22 mouse cellular contexts compared by ENCODE assay signal in the genomic region with DNA sequence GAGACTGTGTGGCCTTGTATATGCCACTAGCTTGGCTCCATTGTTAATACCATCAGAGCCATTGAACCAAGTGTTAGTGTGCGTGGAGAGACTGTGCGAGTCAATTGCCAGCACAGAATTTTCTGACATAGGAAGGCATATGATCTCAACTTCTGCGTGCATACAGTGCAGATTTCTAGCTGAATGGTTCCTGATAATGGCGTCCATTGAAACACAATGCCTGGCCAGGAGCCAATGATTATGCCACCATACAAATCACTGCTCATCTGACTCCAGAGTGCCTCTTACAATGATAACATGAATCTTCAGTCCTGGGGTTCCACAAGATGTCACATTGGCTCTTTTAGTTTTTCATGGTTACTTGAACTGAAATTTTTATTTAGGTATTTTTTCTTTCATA. TPM values are rescaled to one million over a fixed set of nuclear protein-coding genes. Genes with fewer than 3 reads are reported as not detected.
A peak's percentile ranks its signal among the peaks of the same experiment; 100 is the strongest.
DNase-seq lines count a peak whose midpoint lies in the region; ATAC-seq and TF ChIP-seq lines count a peak whose summit lies in the region.
"Had no signal": no experiment of that assay in that cellular context is flagged by ENCODE, and none has a peak within 500 bp of the region (broad histone marks: within the 10 kb centered on the region; RNA-seq: fewer than 3 reads in every experiment).

No protein-coding gene starts in this region.

- no peak overlapping the region for H3K4me2 ChIP-seq in forebrain, embryonic 14.5 days (ENCODE audit: low read length)
- H3K4me2 ChIP-seq in forebrain, postnatal 0 days (ENCODE audit: low read depth), result no peak overlapping the region
- H3K4me2 ChIP-seq in neural tube, embryonic 14.5 days (ENCODE audit: low read depth, low read length), result no peak overlapping the region
- H3K4me2 ChIP-seq in neural tube, embryonic 15.5 days, result no peak overlapping the region
- H3K4me2 ChIP-seq: limb, embryonic 13.5 days; liver, embryonic 13.5 days; lung, embryonic 14.5 days; midbrain, embryonic 12.5 days had no signal

- TF ChIP-seq POLR2A in kidney, adult 2 months (IDR thresholded peaks at IDR 0.05; ENCODE audit: low read depth, low read length), result no peak

- no peaks in the 10 kb centered on the region for H3K36me3 ChIP-seq in forebrain, embryonic 14.5 days (ENCODE audit: control insufficient read depth, insufficient read depth, low read length)
- no peaks in the 10 kb centered on the region for H3K36me3 ChIP-seq in forebrain, postnatal 0 days (ENCODE audit: insufficient read depth)
- no peaks in the 10 kb centered on the region for H3K36me3 ChIP-seq in neural tube, embryonic 14.5 days (ENCODE audit: control insufficient read depth, insufficient read depth, low read length)
- no peaks in the 10 kb centered on the region for H3K36me3 ChIP-seq in neural tube, embryonic 15.5 days
- H3K36me3 ChIP-seq in kidney, adult 2 months (ENCODE audit: control insufficient read depth, insufficient read depth, low read length), result no peaks in the 10 kb centered on the region
- H3K36me3 ChIP-seq: forebrain, embryonic 10.5 days; limb, embryonic 13.5 days; liver, embryonic 13.5 days; midbrain, embryonic 12.5 days had no signal

- H3K27ac ChIP-seq in forebrain, embryonic 14.5 days (ENCODE audit: low read depth, low read length), result no peak overlapping the region
- H3K27ac ChIP-seq in forebrain, postnatal 0 days (ENCODE audit: low read depth, low read length), result no peak overlapping the region
- no peak overlapping the region for H3K27ac ChIP-seq in neural tube, embryonic 14.5 days (ENCODE audit: low read depth, low read length)
- H3K27ac ChIP-seq in neural tube, embryonic 15.5 days (replicated peaks), result no peak overlapping the region
- H3K27ac ChIP-seq in kidney, adult 2 months (ENCODE audit: insufficient read depth, low read depth, low read length), result no peak overlapping the region
- H3K27ac ChIP-seq: forebrain, embryonic 10.5 days; gastrocnemius, adult 2 months; limb, embryonic 13.5 days; liver, embryonic 13.5 days; macrophage; midbrain, embryonic 12.5 days had no signal

- no peaks in the 10 kb centered on the region for H3K9me3 ChIP-seq in forebrain, embryonic 14.5 days (replicated peaks; ENCODE audit: control insufficient read depth, low read length)
- no peaks in the 10 kb centered on the region for H3K9me3 ChIP-seq in forebrain, postnatal 0 days (ENCODE audit: low read length)
- H3K9me3 ChIP-seq in neural tube, embryonic 14.5 days (ENCODE audit: control insufficient read depth, low read length), result no peaks in the 10 kb centered on the region
- no peaks in the 10 kb centered on the region for H3K9me3 ChIP-seq in neural tube, embryonic 15.5 days (replicated peaks)
- H3K9me3 ChIP-seq: forebrain, embryonic 10.5 days; limb, embryonic 13.5 days; liver, embryonic 13.5 days; midbrain, embryonic 12.5 days had no signal

- H3K27me3 ChIP-seq in forebrain, embryonic 14.5 days (replicated peaks; ENCODE audit: control insufficient read depth, insufficient read depth, low read length), result peaks cover 4% of the 10 kb centered on the region; the same call in 1 of the 2 replicates
- peaks cover 4% of the 10 kb centered on the region; the same call in 1 of the 2 replicates for H3K27me3 ChIP-seq in forebrain, postnatal 0 days (ENCODE audit: insufficient read depth, low read length)
- 0 out of 2 replicates have a peak, but pooled peaks cover under 1% of the 10 kb centered on the region for H3K27me3 ChIP-seq in neural tube, embryonic 14.5 days (ENCODE audit: control insufficient read depth, insufficient read depth, low read length)
- 0 out of 2 replicates have a peak, but pooled peaks cover 1% of the 10 kb centered on the region for H3K27me3 ChIP-seq in neural tube, embryonic 15.5 days (replicated peaks)
- peaks cover 3% of the 10 kb centered on the region for H3K27me3 ChIP-seq in kidney, adult 2 months (replicated peaks; ENCODE audit: control insufficient read depth, insufficient read depth, low read length)

- H3K4me1 ChIP-seq in forebrain, embryonic 14.5 days (ENCODE audit: control insufficient read depth, insufficient read depth, low read length), result 0 out of 2 replicates have a peak, but pooled peaks cover 4% of the 10 kb centered on the region
- H3K4me1 ChIP-seq in forebrain, postnatal 0 days (ENCODE audit: insufficient read depth), result no peaks in the 10 kb centered on the region
- no peaks in the 10 kb centered on the region for H3K4me1 ChIP-seq in neural tube, embryonic 14.5 days (ENCODE audit: control insufficient read depth, insufficient read depth, low read length)
- H3K4me1 ChIP-seq in neural tube, embryonic 15.5 days, result peaks cover 6% of the 10 kb centered on the region
- H3K4me1 ChIP-seq in kidney, adult 2 months (ENCODE audit: control insufficient read depth, insufficient read depth, low read length), result 0 out of 2 replicates have a peak, but pooled peaks cover 4% of the 10 kb centered on the region
- H3K4me1 ChIP-seq: liver, embryonic 13.5 days had no signal

- no peak for TF ChIP-seq CTCF in forebrain, postnatal 0 days (IDR thresholded peaks at IDR 0.05; ENCODE audit: low read depth)
- TF ChIP-seq CTCF in kidney, adult 2 months (conservative IDR thresholded peaks at IDR 0.05; ENCODE audit: insufficient read depth, insufficient read length, low read depth, low read length), result no peak

- DNase-seq in forebrain, embryonic 14.5 days (ENCODE audit: low spot score), result peak; percentile 40
- no peak for DNase-seq in forebrain, postnatal 0 days
- peak; percentile 51 to 70 for DNase-seq in cerebellum, postnatal 36 days
- DNase-seq in kidney, adult 2 months, result no peak
- DNase-seq: adrenal gland, postnatal 36 days; embryo, embryonic 11 days; gastrocnemius, adult 2 months; heart, adult 11 months; heart, postnatal 36 days; liver, embryonic 13.5 days; lung, embryonic 14.5 days had no signal

- WGBS in forebrain, embryonic 14.5 days, result 45% methylated on average over 4 of the region's 4 CpGs
- WGBS in forebrain, postnatal 0 days, result 42% methylated on average over 4 of the region's 4 CpGs
- WGBS in neural tube, embryonic 14.5 days, result 42% methylated on average over 4 of the region's 4 CpGs
- 44% methylated on average over 4 of the region's 4 CpGs for WGBS in neural tube, embryonic 15.5 days
- WGBS in kidney, adult 2 months, result 76% methylated on average over 4 of the region's 4 CpGs

- no peak overlapping the region for H3K9ac ChIP-seq in forebrain, embryonic 14.5 days (ENCODE audit: low read length)
- H3K9ac ChIP-seq in forebrain, postnatal 0 days, result no peak overlapping the region
- no peak overlapping the region for H3K9ac ChIP-seq in neural tube, embryonic 14.5 days (replicated peaks; ENCODE audit: low read depth, low read length)
- H3K9ac ChIP-seq in neural tube, embryonic 15.5 days (replicated peaks), result no peak overlapping the region
- H3K9ac ChIP-seq: limb, embryonic 13.5 days; liver, embryonic 13.5 days; lung, embryonic 14.5 days; midbrain, embryonic 12.5 days had no signal

- no peak overlapping the region for H3K4me3 ChIP-seq in forebrain, embryonic 14.5 days (ENCODE audit: low read depth, low read length)
- H3K4me3 ChIP-seq in forebrain, postnatal 0 days (ENCODE audit: low read depth, low read length), result no peak overlapping the region
- no peak overlapping the region for H3K4me3 ChIP-seq in neural tube, embryonic 14.5 days (ENCODE audit: low read depth, low read length)
- no peak overlapping the region for H3K4me3 ChIP-seq in neural tube, embryonic 15.5 days (replicated peaks)
- H3K4me3 ChIP-seq in kidney, adult 2 months (ENCODE audit: insufficient read depth, low read depth, low read length), result no peak overlapping the region
- H3K4me3 ChIP-seq: forebrain, embryonic 10.5 days; gastrocnemius, adult 2 months; limb, embryonic 13.5 days; liver, embryonic 13.5 days; midbrain, embryonic 12.5 days had no signal

- no peak for ATAC-seq in forebrain, embryonic 14.5 days
- ATAC-seq in forebrain, postnatal 0 days, result no peak
- peak; percentile 44; the same call in 1 of the 2 replicates for ATAC-seq in neural tube, embryonic 14.5 days (ENCODE audit: low read depth)
- ATAC-seq in neural tube, embryonic 15.5 days (ENCODE audit: low FRiP score), result no peak
- no peak for ATAC-seq in megakaryocyte, adult 5-6 weeks (ENCODE audit: poor library complexity, severe bottlenecking)
- ATAC-seq in activated CD4-positive, CD25-positive, alpha-beta regulatory T cell, adult 4 months, result no peak
- ATAC-seq: intestine, postnatal 0 days had no signal

RNA-seq across cellular contexts. Expression of gene Neurod1, which starts 7.2 kb away (rescaled TPM):
- polyA plus RNA-seq in forebrain, embryonic 14.5 days (2014; fragmentation: Nextera tagmentation; extraction: Ambion mirVana), result 44.4 and 60.1 TPM in 2 replicates
- 14.2 and 15.9 TPM in 2 replicates for total RNA-seq in forebrain, postnatal 0 days (2014; rRNA removed)
- 29.8 and 43.0 TPM in 2 replicates for polyA plus RNA-seq in forebrain, postnatal 0 days (2015; fragmentation: Nextera tagmentation; extraction: Ambion mirVana)
- 23.6 and 24.1 TPM in 2 replicates for polyA plus RNA-seq in neural tube, embryonic 14.5 days (2014; fragmentation: Nextera tagmentation; extraction: Ambion mirVana)
- polyA plus RNA-seq in neural tube, embryonic 15.5 days (2015; fragmentation: Nextera tagmentation; extraction: Ambion mirVana), result 11.0 and 16.9 TPM in 2 replicates
- total RNA-seq in megakaryocyte, adult 5-6 weeks (2015), result not detected in 2 replicates
- not detected in 2 replicates for total RNA-seq in megakaryocyte, adult 5-6 weeks (2017)
- not detected for polyA plus RNA-seq in activated CD4-positive, CD25-positive, alpha-beta regulatory T cell, adult 4 months (2017; shearing (Covaris generic))
- not detected in 2 replicates for polyA plus RNA-seq in kidney, adult 2 months (2012; rRNA removed)
- total RNA-seq: adrenal gland, postnatal 36 days; gastrocnemius, adult 2 months; heart, postnatal 36 days had no signal
- polyA plus RNA-seq: heart, embryonic 14.5 days; kidney, embryonic 16.5 days; limb, embryonic 13.5 days; liver, embryonic 13.5 days; lung, embryonic 14.5 days; macrophage had no signal

RNA-seq across cellular contexts. Expression of gene Cerkl, which starts 7.2 kb away (rescaled TPM):
- polyA plus RNA-seq in forebrain, embryonic 14.5 days (2014; fragmentation: Nextera tagmentation; extraction: Ambion mirVana), result 1.1 and 2.0 TPM in 2 replicates
- total RNA-seq in forebrain, postnatal 0 days (2014; rRNA removed), result 0.15 and 0.52 TPM in 2 replicates
- 1.1 and 1.2 TPM in 2 replicates for polyA plus RNA-seq in forebrain, postnatal 0 days (2015; fragmentation: Nextera tagmentation; extraction: Ambion mirVana)
- polyA plus RNA-seq in neural tube, embryonic 14.5 days (2014; fragmentation: Nextera tagmentation; extraction: Ambion mirVana), result 1.4 and 1.6 TPM in 2 replicates
- 0.69 and 2.0 TPM in 2 replicates for polyA plus RNA-seq in neural tube, embryonic 15.5 days (2015; fragmentation: Nextera tagmentation; extraction: Ambion mirVana)
- total RNA-seq in megakaryocyte, adult 5-6 weeks (2015), result 3.4 and 3.9 TPM in 2 replicates
- total RNA-seq in megakaryocyte, adult 5-6 weeks (2017), result 6.1 and 12.8 TPM in 2 replicates
- polyA plus RNA-seq in activated CD4-positive, CD25-positive, alpha-beta regulatory T cell, adult 4 months (2017; shearing (Covaris generic)), result 10 to 100 TPM; 28.5 to 40.8 TPM
- 0.57 and 1.0 TPM in 2 replicates for polyA plus RNA-seq in kidney, adult 2 months (2012; rRNA removed)

Comparison
In these comparisons a context has a peak if more than half of its experiments do, and no peak if none do; other contexts are left out.
1. DNase-seq: peak in forebrain, embryonic 14.5 days (single experiment) and cerebellum, postnatal 36 days (2 of 2); none in forebrain, postnatal 0 days (single experiment) and kidney, adult 2 months (single experiment).
2. RNA of gene Neurod1, which starts 7.2 kb away (polyA plus RNA-seq): 44.4 to 60.1 TPM in forebrain, embryonic 14.5 days, 29.8 to 43.0 TPM in forebrain, postnatal 0 days, 23.6 to 24.1 TPM in neural tube, embryonic 14.5 days and 11.0 to 16.9 TPM in neural tube, embryonic 15.5 days; not detected in activated CD4-positive, CD25-positive, alpha-beta regulatory T cell, adult 4 months and not detected in kidney, adult 2 months; every median in the first group is over 10 times any median in the second.